Mouse (Mus musculus) cerebellum, adult 2 months (tissue): ENCODE measurements at regions not wholly inside any gene's neighbourhood (a gene's known extent, or its start where the extent isn't known, plus 50 kb on each side); places are given as distances from the start of the nearest gene placed in this dataset.

Experiments used
- DNase-seq, 2 experiments: peaks; one replicate each; pipeline ENCODE4 v3.0.0; 2021
- H3K27ac ChIP-seq: fragments of 200-500 bp; 2 replicates; pipeline ENCODE4 v1.5.1; 2012; ENCODE audit warnings: low read length, control low read depth, inconsistent platforms; ENCODE audit not compliant: insufficient read depth
- H3K27me3 ChIP-seq: fragments of 200-500 bp; 2 replicates; pipeline ENCODE4 v1.6.1; 2012; ENCODE audit warnings: inconsistent platforms, mild to moderate bottlenecking, low read length, moderate library complexity; ENCODE audit not compliant: control insufficient read depth, insufficient read depth
- H3K4me1 ChIP-seq: fragments of 200-500 bp; 2 replicates; pipeline ENCODE4 v1.6.1; 2011; ENCODE audit warnings: low read length; ENCODE audit not compliant: control insufficient read depth, insufficient read depth
- H3K4me3 ChIP-seq: fragments of 200-500 bp; replicated peaks from 2 replicates; pipeline ENCODE3; 2011; ENCODE audit warnings: mild to moderate bottlenecking, low read depth, low read length, control low read depth; ENCODE audit not compliant: insufficient read depth
- CTCF ChIP-seq: fragments of 200-500 bp; IDR thresholded peaks from 2 replicates; pipeline ENCODE4 v1.5.1; 2011; ENCODE audit warnings: low read depth, mild to moderate bottlenecking, control low read depth, low read length, moderate library complexity, borderline replicate concordance; ENCODE audit not compliant: insufficient read depth
- POLR2A ChIP-seq: fragments of 200-500 bp; IDR thresholded peaks from 2 replicates; pipeline ENCODE4 v1.6.1; 2011; ENCODE audit warnings: low read length, control low read depth, borderline replicate concordance; ENCODE audit not compliant: insufficient read depth
- WGBS: fragments of 180-500 bp; shearing (Covaris S2); methylation state at CpG from one replicate; pipeline ENCODE4 v1.1.7; 2018; 5-methylcytosine and 5-hydroxymethylcytosine counted together

DNA sequence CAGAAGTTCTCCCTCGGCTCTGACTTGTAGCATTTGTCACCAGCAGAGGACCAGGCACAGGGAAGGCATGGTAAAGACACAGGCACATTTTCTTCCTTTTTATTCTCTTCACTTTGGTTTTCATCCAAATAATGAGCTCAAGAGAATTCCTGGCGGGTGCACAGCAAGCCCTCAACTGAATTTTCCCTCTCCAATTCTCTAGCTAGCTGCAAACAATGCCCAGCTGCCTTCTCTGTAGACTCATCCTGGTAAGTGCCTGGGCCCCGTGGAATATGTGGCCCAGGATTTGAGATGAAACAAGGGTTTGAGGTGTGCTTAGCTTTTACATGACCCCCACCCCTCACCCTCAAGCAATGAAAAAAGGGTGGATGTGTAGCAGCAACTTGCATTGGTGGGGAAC is 90.4 kb downstream of the Otol1 start:
- DNase-seq = peak; percentile 11 to 13
- Histone ChIP-seq H3K4me1 (peaks cover 10% of the 10 kb centered on the region), H3K27ac (0 out of 2 replicates have a peak overlapping the region, but pooled peaks have one; percentile 13), H3K27me3 (no peaks in the 10 kb centered on the region), H3K4me3 (no peak overlapping the region)
- WGBS = 20% methylated on average over 3 of the region's 3 CpGs
- TF ChIP-seq CTCF (no peak), POLR2A (no peak)

DNA sequence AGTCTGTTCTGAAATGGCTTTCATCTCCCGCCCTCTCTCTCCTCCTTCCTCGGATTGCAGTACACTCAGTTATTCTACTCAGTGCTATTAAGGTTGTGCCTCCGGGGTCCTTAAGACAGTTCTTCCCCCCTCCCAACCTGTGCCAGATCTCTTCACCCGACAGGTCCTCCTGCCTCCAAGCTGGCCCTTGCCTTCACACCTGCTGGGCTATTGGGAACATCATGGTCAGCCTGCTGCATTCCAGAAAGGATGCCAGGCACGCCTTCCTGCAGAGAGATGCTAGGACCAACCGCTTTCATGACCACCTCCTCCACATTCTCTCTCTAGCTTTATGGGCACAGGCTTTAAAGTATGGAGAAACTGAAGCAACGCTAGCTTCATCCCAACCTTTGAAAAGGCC is 94.7 kb downstream of the Otol1 start:
- TF ChIP-seq CTCF = no peak
- Histone ChIP-seq H3K27me3 (no peaks in the 10 kb centered on the region), H3K4me3 (no peak overlapping the region), H3K4me1 (peaks cover 10% of the 10 kb centered on the region), H3K27ac (no peak overlapping the region)
- WGBS = 20% methylated on average over 7 of the region's 7 CpGs
- peak; percentile 15 to 20 for DNase-seq

DNA sequence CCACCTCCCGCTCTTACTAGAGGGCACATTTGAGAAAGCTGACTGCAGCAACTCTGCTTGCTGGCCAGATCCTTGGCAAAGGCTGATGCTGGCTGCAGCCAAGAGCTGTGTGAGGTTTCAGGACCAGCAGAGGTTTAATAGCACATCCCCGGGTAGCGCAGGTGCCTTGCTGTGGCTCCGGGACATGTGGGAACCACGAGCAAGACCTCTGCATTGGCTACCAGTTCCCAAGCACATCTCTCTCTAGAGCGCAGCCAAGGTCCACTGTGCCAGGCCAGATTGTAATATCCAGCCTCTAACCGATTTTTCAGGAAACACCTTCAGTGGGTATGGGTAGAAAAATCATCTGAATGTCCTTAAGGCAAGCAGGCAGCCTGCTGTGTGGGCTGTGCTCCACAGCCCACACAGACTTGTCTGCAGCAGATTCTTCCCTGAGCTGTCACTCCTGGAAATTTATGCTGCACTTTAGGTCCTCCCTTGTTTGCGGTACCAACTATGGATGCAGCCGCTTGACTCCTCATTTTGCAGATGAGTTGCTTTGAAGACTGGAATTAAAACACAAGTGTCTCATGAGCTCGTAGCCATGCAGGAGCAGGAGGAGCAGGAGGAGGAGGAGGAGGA is 95.3 kb downstream of the Otol1 start:
- no peak for TF ChIP-seq CTCF
- no peak for TF ChIP-seq POLR2A
- no peak overlapping the region for H3K27ac ChIP-seq
- H3K4me1 ChIP-seq = peaks cover 10% of the 10 kb centered on the region
- 24% methylated on average over 10 of the region's 10 CpGs for WGBS
- peak; percentile 50 to 51 for DNase-seq
- H3K4me3 ChIP-seq = no peak overlapping the region
- no peaks in the 10 kb centered on the region for H3K27me3 ChIP-seq

DNA sequence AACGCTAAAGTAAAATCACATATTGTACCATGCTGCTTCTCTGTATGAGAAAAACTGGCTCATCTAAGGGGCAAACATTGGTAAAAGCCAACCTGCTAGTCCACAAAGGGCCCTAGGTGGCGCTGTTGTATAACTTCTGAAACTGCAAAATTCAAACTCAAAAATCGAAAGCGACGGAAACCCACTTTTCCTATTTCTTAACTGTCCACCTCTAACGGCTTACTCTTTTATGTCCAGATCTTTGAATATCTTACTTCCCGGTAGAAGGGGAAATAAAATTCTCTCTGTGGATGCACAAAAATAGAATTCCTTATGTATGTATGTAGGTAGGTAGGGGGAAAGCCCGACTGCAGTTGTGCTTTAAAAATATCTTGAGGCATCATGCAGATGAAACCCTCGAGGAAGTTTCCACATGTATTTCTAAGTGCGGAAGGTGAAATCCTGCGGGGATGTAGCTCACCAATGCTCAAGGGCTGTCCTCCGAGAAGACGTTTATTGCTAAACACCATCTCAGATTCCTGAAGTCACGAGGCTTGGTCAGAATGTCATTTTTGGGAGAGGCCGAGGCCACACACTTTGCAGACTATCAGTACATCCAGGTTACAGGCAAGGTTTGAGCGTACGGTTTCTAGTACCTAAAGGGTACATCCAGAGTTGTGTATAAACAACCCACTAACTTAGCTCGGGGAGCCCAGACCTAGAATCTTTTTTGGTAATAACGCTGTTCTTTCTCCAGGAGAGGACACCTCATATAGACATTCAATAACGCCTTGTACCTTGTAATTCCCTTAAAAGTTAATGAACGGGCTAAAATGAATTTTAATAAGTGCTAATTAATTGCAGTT is 96.8 kb downstream of the Otol1 start:
- 2% methylated on average over 21 of the region's 21 CpGs for WGBS

DNA sequence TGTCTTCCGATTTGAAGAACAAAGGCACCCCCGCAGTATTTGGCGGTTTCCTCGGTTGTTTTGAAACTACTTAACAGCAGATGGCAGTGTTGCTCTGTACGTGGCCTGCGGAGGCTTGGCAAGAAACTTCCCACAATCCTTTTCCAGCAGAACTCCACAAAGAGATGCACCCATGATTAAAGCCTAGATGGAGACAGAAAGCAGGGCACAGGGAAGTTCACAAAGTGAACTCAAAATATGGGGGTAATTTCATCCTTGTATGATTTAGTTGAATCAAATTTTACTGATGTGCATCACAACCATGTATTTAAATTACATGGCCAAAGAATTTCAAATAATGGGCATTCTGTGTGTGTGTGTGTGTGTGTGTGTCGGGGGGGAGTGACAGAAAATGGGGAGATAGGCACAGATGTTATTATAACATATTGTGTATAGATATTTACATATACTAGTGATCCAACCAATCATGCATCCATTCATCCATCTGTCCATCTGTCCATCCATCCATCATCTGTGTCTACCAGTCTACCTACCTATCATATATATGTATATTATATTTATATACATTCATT is 97.5 kb downstream of the Otol1 start:
- no peaks in the 10 kb centered on the region for H3K27me3 ChIP-seq
- peak; percentile 66 to 68 for DNase-seq
- H3K27ac ChIP-seq = no peak overlapping the region
- TF ChIP-seq CTCF (peak; percentile 75), POLR2A (no peak)
- peak overlapping the region; percentile 63 for H3K4me3 ChIP-seq
- peaks cover 5% of the 10 kb centered on the region for H3K4me1 ChIP-seq
- WGBS = 7% methylated on average over 7 of the region's 7 CpGs

More for the DNA sequence above, 96.8 kb downstream of the Otol1 start:
- no peak overlapping the region for H3K27ac ChIP-seq
- peak; percentile 62; the same call in 1 of the 2 replicates for TF ChIP-seq CTCF
- no peak for TF ChIP-seq POLR2A
- peaks cover 5% of the 10 kb centered on the region for H3K4me1 ChIP-seq
- H3K27me3 ChIP-seq = no peaks in the 10 kb centered on the region
- peak; percentile 69 to 77 for DNase-seq
- peak overlapping the region; percentile 63 for H3K4me3 ChIP-seq

DNA sequence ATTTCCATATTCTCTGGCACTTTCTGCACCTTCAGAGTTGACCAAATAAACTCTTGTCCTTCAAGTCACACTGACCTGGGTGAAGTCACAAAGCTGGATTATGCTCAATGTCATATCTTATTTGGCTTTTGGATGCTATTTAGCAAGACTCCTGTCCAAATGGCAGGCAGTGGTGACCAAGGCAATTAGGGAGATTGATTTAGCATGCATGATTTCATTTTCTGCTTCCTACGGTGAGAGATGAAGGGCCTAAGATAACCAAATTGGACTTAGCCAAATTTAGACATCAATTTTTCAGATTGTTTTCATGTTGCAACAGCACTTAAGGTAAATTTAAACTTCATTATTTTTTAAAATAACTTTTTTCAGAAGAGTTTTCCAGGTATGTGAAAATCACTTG is 98.1 kb downstream of the Otol1 start:
- H3K27me3 ChIP-seq = no peaks in the 10 kb centered on the region
- H3K4me3 ChIP-seq = no peak overlapping the region
- peaks cover 5% of the 10 kb centered on the region for H3K4me1 ChIP-seq
- TF ChIP-seq POLR2A (no peak), CTCF (no peak)
- 71% methylated on average over 1 of the region's 1 CpGs for WGBS
- H3K27ac ChIP-seq = no peak overlapping the region
- no peak for DNase-seq

DNA sequence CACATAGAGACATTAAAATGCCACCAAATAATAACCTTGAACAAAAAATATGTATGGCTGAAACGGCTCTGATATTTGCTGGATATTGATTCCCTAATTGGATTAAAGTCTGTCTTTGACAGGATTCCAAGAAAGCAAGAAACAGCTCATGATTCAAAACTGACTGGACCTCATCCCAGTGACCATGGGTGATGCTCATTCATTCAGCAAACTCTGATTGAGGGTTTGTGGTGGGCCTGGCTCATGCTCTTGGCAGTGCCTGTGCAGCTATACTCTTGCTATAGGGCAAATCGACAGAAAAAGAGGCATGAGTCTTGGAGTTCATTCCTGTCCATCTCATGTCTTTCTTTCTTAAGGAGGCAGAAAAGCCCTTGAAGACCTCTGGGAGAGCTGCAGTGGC is 98.7 kb downstream of the Otol1 start:
- no peak for DNase-seq

More for the DNA sequence above, 98.7 kb downstream of the Otol1 start:
- no peaks in the 10 kb centered on the region for H3K27me3 ChIP-seq
- WGBS = 33% methylated on average over 2 of the region's 2 CpGs
- no peak overlapping the region for H3K4me3 ChIP-seq
- peaks cover 5% of the 10 kb centered on the region for H3K4me1 ChIP-seq
- H3K27ac ChIP-seq = no peak overlapping the region
- TF ChIP-seq CTCF = no peak
- no peak for TF ChIP-seq POLR2A
